8 mouse cellular contexts compared by ENCODE assay signal in genomic region chr5:33995843-33996693, GRCm38 (mm10). TPM values are rescaled to one million over a fixed set of nuclear protein-coding genes. Genes with fewer than 3 reads are reported as not detected.
DNase-seq lines count a peak whose midpoint lies in the region; ATAC-seq and TF ChIP-seq lines count a peak whose summit lies in the region.

TSS of gene Nat8l (plus strand) at chr5:33995984.

- no peaks in the 10 kb centered on the region for H3K9me3 ChIP-seq in forebrain, embryonic 16.5 days (ENCODE audit: control insufficient read depth, low read length)
- no peaks in the 10 kb centered on the region for H3K9me3 ChIP-seq in hindbrain, embryonic 15.5 days
- no peaks in the 10 kb centered on the region for H3K9me3 ChIP-seq in midbrain, embryonic 13.5 days
- no peaks in the 10 kb centered on the region for H3K9me3 ChIP-seq in stomach, embryonic 14.5 days (ENCODE audit: control insufficient read depth, low read depth, low read length)

- peak within 1 kb of the TSS; percentile 65 for H3K4me2 ChIP-seq in forebrain, embryonic 16.5 days (ENCODE audit: low read length)
- peak within 1 kb of the TSS; percentile 85 for H3K4me2 ChIP-seq in hindbrain, embryonic 15.5 days
- H3K4me2 ChIP-seq in midbrain, embryonic 13.5 days (replicated peaks), result peak within 1 kb of the TSS; percentile 85
- H3K4me2 ChIP-seq in stomach, embryonic 14.5 days (replicated peaks; ENCODE audit: low read depth, low read length), result peak within 1 kb of the TSS; percentile 97

- peak within 1 kb of the TSS; percentile 94 for H3K9ac ChIP-seq in forebrain, embryonic 16.5 days (replicated peaks; ENCODE audit: low read depth, low read length)
- peak within 1 kb of the TSS; percentile 83 for H3K9ac ChIP-seq in hindbrain, embryonic 15.5 days
- peak within 1 kb of the TSS; percentile 90 for H3K9ac ChIP-seq in midbrain, embryonic 13.5 days (replicated peaks)
- no peak within 1 kb of the TSS; the same call in 1 of the 2 replicates for H3K9ac ChIP-seq in stomach, embryonic 14.5 days (replicated peaks; ENCODE audit: low read depth, low read length)

- peak; percentile 19 for ATAC-seq in Patski
- peak; percentile 88 for ATAC-seq in forebrain, embryonic 16.5 days
- ATAC-seq in hindbrain, embryonic 15.5 days (ENCODE audit: low FRiP score, low read depth), result peak; percentile 92
- ATAC-seq in midbrain, embryonic 13.5 days, result peak; percentile 90
- ATAC-seq in stomach, embryonic 14.5 days (ENCODE audit: insufficient number of reproducible peaks, insufficient read depth, low FRiP score, low read depth), result peak; percentile 68
- ATAC-seq in erythroid progenitor cell, adult 5-6 weeks (replicated peaks; ENCODE audit: low FRiP score, poor library complexity, severe bottlenecking), result no peak

- POLR2A ChIA-PET in Patski (lab: Charles Lee), result interaction anchor here (0.8 kb wide), 1 partner anchor 51 kb away, joined by 3 read pairs; no protein-coding TSS in a partner anchor

- in situ Hi-C loops in Patski (cut with MboI; ENCODE audit: low pct_unique_long_range_greater_than_20kb), result no loop called here

- peak within 1 kb of the TSS; percentile 91 for H3K4me3 ChIP-seq in forebrain, embryonic 16.5 days (replicated peaks; ENCODE audit: low read length)
- peak within 1 kb of the TSS; percentile 99 for H3K4me3 ChIP-seq in hindbrain, embryonic 15.5 days
- peak within 1 kb of the TSS; percentile 90 for H3K4me3 ChIP-seq in midbrain, embryonic 13.5 days (replicated peaks)
- peak within 1 kb of the TSS; percentile 57 for H3K4me3 ChIP-seq in stomach, embryonic 14.5 days (ENCODE audit: low read depth, low read length)

- intact Hi-C loops in left cerebral cortex, postnatal 4 days (cut with DNase I), result loop anchor here (10.0 kb wide), 1 partner anchor 169 kb away; the partner anchor contains the start of genes Haus3 and Poln

- CTCF ChIA-PET in Patski (lab: Charles Lee), result no interaction called here

- H3K36me3 ChIP-seq in forebrain, embryonic 16.5 days (ENCODE audit: control insufficient read depth, insufficient read depth), result no peaks in the 10 kb centered on the region
- H3K36me3 ChIP-seq in hindbrain, embryonic 15.5 days, result peaks cover 6% of the 10 kb centered on the region; the same call in 1 of the 2 replicates
- H3K36me3 ChIP-seq in midbrain, embryonic 13.5 days, result peaks cover 14% of the 10 kb centered on the region
- no peaks in the 10 kb centered on the region for H3K36me3 ChIP-seq in stomach, embryonic 14.5 days (ENCODE audit: control insufficient read depth, insufficient read depth, low read length)

- peak within 1 kb of the TSS; percentile 98 for H3K27ac ChIP-seq in forebrain, embryonic 16.5 days (ENCODE audit: low read length)
- peak within 1 kb of the TSS; percentile 99 for H3K27ac ChIP-seq in hindbrain, embryonic 15.5 days (replicated peaks)
- peak within 1 kb of the TSS; percentile 99 for H3K27ac ChIP-seq in midbrain, embryonic 13.5 days
- no peak within 1 kb of the TSS for H3K27ac ChIP-seq in stomach, embryonic 14.5 days (ENCODE audit: low read length)

- H3K27me3 ChIP-seq in Patski, result peaks cover 22% of the 10 kb centered on the region
- no peaks in the 10 kb centered on the region for H3K27me3 ChIP-seq in forebrain, embryonic 16.5 days (replicated peaks; ENCODE audit: control insufficient read depth, insufficient read depth, low read length)
- H3K27me3 ChIP-seq in hindbrain, embryonic 15.5 days, result no peaks in the 10 kb centered on the region
- 0 out of 2 replicates have a peak, but pooled peaks cover 6% of the 10 kb centered on the region for H3K27me3 ChIP-seq in midbrain, embryonic 13.5 days
- H3K27me3 ChIP-seq in stomach, embryonic 14.5 days (ENCODE audit: control insufficient read depth, insufficient read depth, low read length), result peaks cover 41% of the 10 kb centered on the region

- no peak for TF ChIP-seq CTCF in Patski (IDR thresholded peaks at IDR 0.05)

- H3K4me1 ChIP-seq in forebrain, embryonic 16.5 days (replicated peaks; ENCODE audit: control insufficient read depth, insufficient read depth, low read length), result peaks cover 34% of the 10 kb centered on the region
- H3K4me1 ChIP-seq in hindbrain, embryonic 15.5 days (replicated peaks), result peaks cover 40% of the 10 kb centered on the region
- H3K4me1 ChIP-seq in midbrain, embryonic 13.5 days (replicated peaks), result peaks cover 41% of the 10 kb centered on the region
- peaks cover 6% of the 10 kb centered on the region; the same call in 1 of the 2 replicates for H3K4me1 ChIP-seq in stomach, embryonic 14.5 days (ENCODE audit: control insufficient read depth, insufficient read depth, low read length)

- WGBS in forebrain, embryonic 16.5 days, result under 1% methylated on average over 87 of the region's 90 CpGs
- WGBS in hindbrain, embryonic 15.5 days, result under 1% methylated on average over 90 of the region's 90 CpGs
- under 1% methylated on average over 89 of the region's 90 CpGs for WGBS in midbrain, embryonic 13.5 days
- under 1% methylated on average over 75 of the region's 90 CpGs for WGBS in stomach, embryonic 14.5 days

- DNase-seq in Patski (ENCODE audit: low read depth, low spot score), result no peak
- DNase-seq in cerebellum, adult 11-12 months, result peak; percentile 93
- peak; percentile 91 for DNase-seq in left cerebral cortex, postnatal 4 days

RNA-seq across cellular contexts. Expression of gene Nat8l, which starts in this region (rescaled TPM):
- polyA plus RNA-seq in Patski (2021), result 1.0 TPM
- 3.8 and 4.7 TPM in 2 replicates for polyA plus RNA-seq in forebrain, embryonic 16.5 days (2015; fragmentation: Nextera tagmentation; extraction: Ambion mirVana)
- 6.2 TPM in 2 replicates for polyA plus RNA-seq in hindbrain, embryonic 15.5 days (2015; fragmentation: Nextera tagmentation; extraction: Ambion mirVana)
- 10 to 100 TPM; 40.4 to 41.3 TPM for total RNA-seq in left cerebral cortex, postnatal 4 days (2021)
- 3.0 and 3.8 TPM in 2 replicates for polyA plus RNA-seq in midbrain, embryonic 13.5 days (2015; fragmentation: Nextera tagmentation; extraction: Ambion mirVana)
- polyA plus RNA-seq in stomach, embryonic 14.5 days (2014; fragmentation: Nextera tagmentation; extraction: Ambion mirVana), result 0.24 and 0.29 TPM in 2 replicates
- 0.72 TPM in 1 of 2 replicates, not detected in the other for total RNA-seq in erythroid progenitor cell, adult 5-6 weeks (2015; ENCODE audit: low replicate concordance)
- 0.15 and 0.77 TPM in 2 replicates for total RNA-seq in erythroid progenitor cell, adult 5-6 weeks (2017; ENCODE audit: low replicate concordance)

Comparison
In these comparisons a context has a peak if more than half of its experiments do, and no peak if none do; other contexts are left out.
1. RNA of gene Nat8l (total RNA-seq): 40.4 to 41.3 TPM in left cerebral cortex, postnatal 4 days; 0.15 to 0.77 TPM in erythroid progenitor cell, adult 5-6 weeks; every median in the first group is over 10 times any median in the second.
2. Peak in ATAC-seq, H3K4me3 ChIP-seq and H3K4me2 ChIP-seq in stomach, embryonic 14.5 days; RNA of the gene not detected or under 1 TPM.
3. Peak in every context shown above with its lines, with median percentiles within 50 percentile points of each other: H3K4me2 ChIP-seq and H3K4me3 ChIP-seq.